Mouse (Mus musculus) G1E (cell line): Measurements from ENCODE around the gene Nacad.

Experiments
- CTCF ChIP-seq: IDR thresholded peaks from 2 replicates; pipeline ENCODE4 v1.5.1; 2012; ENCODE audit warnings: low read depth, low read length, inconsistent platforms, mixed read lengths
- GATA1 ChIP-seq: IDR thresholded peaks from 2 replicates; pipeline ENCODE4 v1.6.1; 2012; ENCODE audit warnings: borderline replicate concordance, low read length, inconsistent platforms, mixed read lengths
- GATA2 ChIP-seq: IDR thresholded peaks from 2 replicates; pipeline ENCODE4 v1.6.1; 2012; ENCODE audit warnings: low read depth, low read length, inconsistent platforms, borderline replicate concordance

DNA sequence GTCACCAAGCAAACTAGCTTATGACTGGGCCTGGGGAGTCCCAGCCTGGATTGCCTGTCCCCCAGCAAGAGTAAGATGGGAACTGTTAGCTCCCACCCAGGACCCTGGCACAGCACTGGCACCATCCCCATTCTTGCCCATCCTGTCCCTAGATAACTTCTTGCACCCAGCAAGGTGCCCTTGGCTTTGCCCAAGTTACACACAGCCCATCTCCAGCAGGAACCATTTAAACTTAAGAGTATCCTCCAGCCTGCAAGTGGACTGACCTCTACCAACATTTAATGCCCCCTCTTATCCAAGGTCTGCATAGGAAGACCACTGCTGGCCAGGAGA is 1.3 kb downstream of the Nacad start:
- TF ChIP-seq CTCF (no peak), GATA1 (no peak), GATA2 (no peak)
